Mouse (Mus musculus): ENCODE results near the gene Ldhd. TPM values are rescaled to one million over a fixed set of nuclear protein-coding genes. Genes with fewer than 3 reads are reported as not detected.

Gene Ldhd
- polyA plus RNA-seq, 1 experiment from 2014 or later: 0.12 TPM

DNA sequence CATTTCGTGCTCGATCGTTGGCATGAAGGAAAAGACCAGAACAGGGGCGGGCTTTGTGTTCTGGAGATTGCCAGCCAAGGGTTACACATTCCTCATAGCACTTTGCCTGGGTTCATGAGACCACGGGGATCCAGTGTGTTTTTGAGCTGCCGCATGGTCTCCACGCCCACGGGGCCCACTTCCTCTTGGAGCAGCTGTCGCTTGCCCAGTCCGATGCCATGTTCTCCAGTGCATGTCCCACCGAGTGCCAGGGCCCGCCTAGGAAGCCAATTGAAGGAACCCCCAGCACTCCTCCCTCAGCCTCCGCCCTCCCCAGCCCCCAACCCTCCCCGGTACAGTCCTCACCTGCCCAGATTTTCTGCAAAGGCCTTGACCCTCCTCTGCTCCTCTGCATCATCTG, 3.2 kb downstream of the Ldhd start:
- no peak overlapping the region for H3K4me3 ChIP-seq
- H3K9ac ChIP-seq: no peak overlapping the region
- WGBS (ENCODE audit: insufficient replicate concordance): 73% methylated on average over 14 of the region's 14 CpGs
- H3K27me3 ChIP-seq (replicated peaks): peaks cover 3% of the 10 kb centered on the region; the same call in 1 of the 2 replicates
- 0 out of 2 replicates have a peak, but pooled peaks cover 3% of the 10 kb centered on the region for H3K36me3 ChIP-seq
- H3K9me3 ChIP-seq (replicated peaks): no peaks in the 10 kb centered on the region
- H3K27ac ChIP-seq: no peak overlapping the region
- no peak overlapping the region for H3K4me2 ChIP-seq
- no peak for ATAC-seq
- H3K4me1 ChIP-seq: peaks cover 22% of the 10 kb centered on the region

GRCm38 (mm10) chr8:111626528-111626820, 3.7 kb downstream of the Ldhd start:
- no peak overlapping the region for H3K4me3 ChIP-seq
- H3K27me3 ChIP-seq (replicated peaks): peaks cover under 1% of the 10 kb centered on the region; the same call in 1 of the 2 replicates
- no peak for ATAC-seq
- H3K27ac ChIP-seq: no peak overlapping the region
- WGBS (ENCODE audit: insufficient replicate concordance): 81% methylated on average over 8 of the region's 8 CpGs
- peaks cover 22% of the 10 kb centered on the region for H3K4me1 ChIP-seq
- H3K9ac ChIP-seq: no peak overlapping the region
- H3K9me3 ChIP-seq (replicated peaks): no peaks in the 10 kb centered on the region
- H3K4me2 ChIP-seq: no peak overlapping the region
- 0 out of 2 replicates have a peak, but pooled peaks cover 3% of the 10 kb centered on the region for H3K36me3 ChIP-seq

GRCm38 (mm10) chr8:111625694-111626527, 4.3 kb downstream of the Ldhd start:
- H3K9me3 ChIP-seq (replicated peaks): no peaks in the 10 kb centered on the region
- ATAC-seq: 0 out of 2 replicates have a peak, but pooled peaks have one; percentile 33
- no peaks in the 10 kb centered on the region; the same call in 1 of the 2 replicates for H3K27me3 ChIP-seq (replicated peaks)
- H3K4me1 ChIP-seq: peaks cover 22% of the 10 kb centered on the region
- 36% methylated on average over 6 of the region's 6 CpGs for WGBS (ENCODE audit: insufficient replicate concordance)
- 0 out of 2 replicates have a peak, but pooled peaks cover 3% of the 10 kb centered on the region for H3K36me3 ChIP-seq
- H3K4me3 ChIP-seq: no peak overlapping the region
- no peak overlapping the region for H3K4me2 ChIP-seq
- H3K27ac ChIP-seq: no peak overlapping the region
- H3K9ac ChIP-seq: no peak overlapping the region

GRCm38 (mm10) chr8:111624853-111625221, 5.3 kb downstream of the Ldhd start:
- peaks cover 14% of the 10 kb centered on the region for H3K4me1 ChIP-seq
- no peak overlapping the region for H3K27ac ChIP-seq
- H3K4me3 ChIP-seq: no peak overlapping the region
- no peak overlapping the region for H3K4me2 ChIP-seq
- 79% methylated on average over 10 of the region's 10 CpGs for WGBS (ENCODE audit: insufficient replicate concordance)
- H3K9ac ChIP-seq: no peak overlapping the region
- ATAC-seq: no peak
- no peaks in the 10 kb centered on the region for H3K9me3 ChIP-seq (replicated peaks)
- no peaks in the 10 kb centered on the region for H3K27me3 ChIP-seq (replicated peaks)
- H3K36me3 ChIP-seq: 0 out of 2 replicates have a peak, but pooled peaks cover 3% of the 10 kb centered on the region

DNA sequence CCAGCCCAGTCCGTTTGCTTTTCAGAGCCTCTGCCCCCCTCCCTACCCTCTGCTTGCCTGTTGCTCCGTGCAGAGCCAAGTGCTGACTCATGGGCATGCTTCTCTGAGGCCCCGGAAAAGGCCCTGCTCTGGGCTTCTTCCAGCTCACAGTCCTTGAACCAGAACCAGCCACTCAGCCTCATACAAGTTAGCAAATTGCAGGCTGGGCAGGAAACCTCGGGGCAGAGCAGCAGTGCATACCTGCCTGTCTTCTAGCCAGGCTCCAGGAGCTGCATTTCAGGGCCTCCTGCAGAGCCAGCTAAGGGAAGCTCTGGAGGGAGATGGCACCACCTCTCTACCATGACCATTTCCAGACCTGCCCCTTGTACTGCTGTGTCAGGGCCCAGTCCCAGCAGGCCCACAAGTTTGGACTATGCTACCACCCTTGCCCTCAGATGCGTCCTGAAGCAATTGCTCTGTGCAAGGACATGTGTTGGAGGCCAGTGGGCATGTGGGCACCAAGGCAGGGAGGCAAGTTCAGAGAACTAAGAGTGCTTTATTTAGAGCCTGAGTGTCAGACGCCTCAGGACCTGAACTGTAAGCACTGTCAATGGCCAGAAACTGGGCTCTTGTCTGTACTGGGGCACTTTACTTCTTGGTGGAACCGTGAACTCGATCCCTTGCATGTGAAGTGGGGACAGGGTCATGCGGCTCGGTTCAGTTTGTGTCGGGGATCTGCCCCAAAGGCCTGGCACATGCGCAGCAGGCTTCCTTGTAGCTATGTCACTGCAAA, 5.9 kb downstream of the Ldhd start:
- no peaks in the 10 kb centered on the region for H3K9me3 ChIP-seq (replicated peaks)
- no peaks in the 10 kb centered on the region for H3K27me3 ChIP-seq (replicated peaks)
- H3K9ac ChIP-seq: no peak overlapping the region
- no peak overlapping the region for H3K27ac ChIP-seq
- WGBS (ENCODE audit: insufficient replicate concordance): 61% methylated on average over 12 of the region's 12 CpGs
- 0 out of 2 replicates have a peak, but pooled peaks cover 3% of the 10 kb centered on the region for H3K36me3 ChIP-seq
- no peak overlapping the region for H3K4me2 ChIP-seq
- no peak overlapping the region for H3K4me3 ChIP-seq
- peaks cover 13% of the 10 kb centered on the region for H3K4me1 ChIP-seq
- ATAC-seq: peak; percentile 31; the same call in 1 of the 2 replicates

GRCm38 (mm10) chr8:111622553-111622952, 7.6 kb downstream of the Ldhd start:
- WGBS (ENCODE audit: insufficient replicate concordance): 84% methylated on average over 10 of the region's 10 CpGs
- no peak overlapping the region for H3K9ac ChIP-seq
- no peak for ATAC-seq

DNA sequence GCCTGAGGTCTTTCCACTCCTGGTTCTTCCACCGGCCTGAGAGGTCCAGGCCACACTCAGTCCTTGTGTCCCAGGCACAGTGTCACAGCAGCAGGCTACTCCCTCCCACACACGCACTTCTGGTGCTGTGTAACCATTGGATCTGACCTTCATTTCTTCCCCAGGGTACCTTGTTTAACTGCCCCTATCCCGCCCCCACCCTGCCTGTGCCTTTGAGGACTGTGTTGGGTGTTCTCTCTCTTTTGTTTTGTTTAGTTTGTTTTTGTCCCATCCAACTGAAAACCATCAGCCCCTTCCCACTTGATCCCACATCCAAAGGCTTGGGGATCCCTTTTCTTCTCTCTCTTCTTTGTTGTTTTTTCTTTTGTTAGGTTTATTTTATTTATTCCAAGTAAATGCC, 8.1 kb downstream of the Ldhd start:
- Histone ChIP-seq H3K27ac (no peak overlapping the region), H3K36me3 (0 out of 2 replicates have a peak, but pooled peaks cover 3% of the 10 kb centered on the region), H3K9ac (no peak overlapping the region), H3K27me3 (replicated peaks) (no peaks in the 10 kb centered on the region), H3K4me2 (no peak overlapping the region), H3K9me3 (replicated peaks) (no peaks in the 10 kb centered on the region), H3K4me3 (no peak overlapping the region), H3K4me1 (peaks cover 7% of the 10 kb centered on the region)
- 72% methylated on average over 3 of the region's 3 CpGs for WGBS (ENCODE audit: insufficient replicate concordance)
- ATAC-seq: no peak

More at GRCm38 (mm10) chr8:111622553-111622952, 7.6 kb downstream of the Ldhd start:
- no peak overlapping the region for H3K27ac ChIP-seq
- H3K4me3 ChIP-seq: no peak overlapping the region
- H3K9me3 ChIP-seq (replicated peaks): no peaks in the 10 kb centered on the region
- H3K36me3 ChIP-seq: 0 out of 2 replicates have a peak, but pooled peaks cover 3% of the 10 kb centered on the region
- no peak overlapping the region for H3K4me2 ChIP-seq
- H3K4me1 ChIP-seq: peaks cover 7% of the 10 kb centered on the region
- H3K27me3 ChIP-seq (replicated peaks): no peaks in the 10 kb centered on the region

DNA sequence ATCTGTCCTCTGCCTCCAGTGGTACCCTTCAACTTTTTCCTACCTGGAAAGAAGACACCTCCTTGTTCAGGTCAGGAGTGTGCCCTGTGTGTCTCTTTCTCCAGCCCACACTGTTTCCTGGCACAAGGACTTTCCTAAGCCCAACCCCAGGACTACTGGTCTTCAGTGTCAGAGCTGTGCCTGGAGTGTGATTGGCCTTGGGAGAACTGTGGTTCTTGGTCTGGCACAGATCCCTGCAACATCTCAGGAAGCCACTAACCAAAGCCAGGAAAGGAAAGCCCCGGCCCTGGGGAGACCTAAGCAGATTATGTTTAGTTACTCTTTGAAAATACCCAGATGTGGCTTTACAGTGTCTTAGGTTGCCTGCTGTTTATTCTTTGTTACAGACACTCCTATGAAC, 10.2 kb downstream of the Ldhd start:
- Histone ChIP-seq H3K9me3 (replicated peaks) (no peaks in the 10 kb centered on the region), H3K27ac (no peak overlapping the region), H3K36me3 (0 out of 2 replicates have a peak, but pooled peaks cover 3% of the 10 kb centered on the region), H3K4me3 (no peak overlapping the region), H3K9ac (no peak overlapping the region), H3K27me3 (replicated peaks) (no peaks in the 10 kb centered on the region), H3K4me2 (no peak overlapping the region), H3K4me1 (peaks cover 7% of the 10 kb centered on the region)
- ATAC-seq: no peak
- 43% methylated on average over 1 of the region's 1 CpGs for WGBS (ENCODE audit: insufficient replicate concordance)

- H3K27me3 ChIP-seq (replicated peaks): no peaks in the 10 kb centered on the region
- H3K9ac ChIP-seq: no peak overlapping the region
- no peak overlapping the region for H3K4me2 ChIP-seq
- 88% methylated on average over 4 of the region's 4 CpGs for WGBS (ENCODE audit: insufficient replicate concordance)
- ATAC-seq: no peak
- H3K27ac ChIP-seq: no peak overlapping the region
- H3K36me3 ChIP-seq: 0 out of 2 replicates have a peak, but pooled peaks cover 3% of the 10 kb centered on the region
- H3K4me3 ChIP-seq: no peak overlapping the region
- no peaks in the 10 kb centered on the region for H3K9me3 ChIP-seq (replicated peaks)
- H3K4me1 ChIP-seq: no peaks in the 10 kb centered on the region
These were observed 11.9 kb downstream of the Ldhd start for GRCm38 (mm10) chr8:111618273-111618672.

GRCm38 (mm10) chr8:111617812-111618211, 12.4 kb downstream of the Ldhd start:
- Histone ChIP-seq H3K4me3 (no peak overlapping the region), H3K36me3 (0 out of 2 replicates have a peak, but pooled peaks cover 3% of the 10 kb centered on the region), H3K9me3 (replicated peaks) (no peaks in the 10 kb centered on the region), H3K4me1 (no peaks in the 10 kb centered on the region), H3K27me3 (replicated peaks) (no peaks in the 10 kb centered on the region), H3K27ac (no peak overlapping the region), H3K9ac (no peak overlapping the region), H3K4me2 (no peak overlapping the region)
- WGBS (ENCODE audit: insufficient replicate concordance): 66% methylated on average over 6 of the region's 6 CpGs
- ATAC-seq: no peak

GRCm38 (mm10) chr8:111614786-111615701, 15.1 kb downstream of the Ldhd start:
- H3K36me3 ChIP-seq: peaks cover 8% of the 10 kb centered on the region
- H3K9ac ChIP-seq: no peak overlapping the region
- no peak overlapping the region for H3K4me3 ChIP-seq
- no peaks in the 10 kb centered on the region for H3K27me3 ChIP-seq (replicated peaks)
- no peak overlapping the region for H3K27ac ChIP-seq
- WGBS (ENCODE audit: insufficient replicate concordance): 75% methylated on average over 6 of the region's 6 CpGs
- ATAC-seq: no peak
- no peaks in the 10 kb centered on the region for H3K4me1 ChIP-seq
- H3K4me2 ChIP-seq: no peak overlapping the region
- no peaks in the 10 kb centered on the region for H3K9me3 ChIP-seq (replicated peaks)
